Mouse (Mus musculus): ENCODE measurements around the gene Acer3. TPM values are rescaled to one million over a fixed set of nuclear protein-coding genes. Genes with fewer than 3 reads are reported as not detected.

The Acer3 gene
- polyA plus RNA-seq, 1 experiment from 2014 or later, result 23.2 TPM

GRCm38 (mm10) chr7:98174883-98175755 lies 145.9 kb downstream of the Acer3 start:
- H3K27ac ChIP-seq (ENCODE audit: low read length), result peak overlapping the region; percentile 92
- no peaks in the 10 kb centered on the region for H3K36me3 ChIP-seq (ENCODE audit: control insufficient read depth, insufficient read depth)
- H3K9me3 ChIP-seq (replicated peaks; ENCODE audit: control insufficient read depth, low read length), result no peaks in the 10 kb centered on the region
- H3K27me3 ChIP-seq (ENCODE audit: control insufficient read depth, insufficient read depth, low read depth, low read length), result no peaks in the 10 kb centered on the region
- peaks cover 84% of the 10 kb centered on the region for H3K4me1 ChIP-seq (ENCODE audit: control insufficient read depth, low read depth, low read length)
- WGBS (ENCODE audit: insufficient replicate concordance), result 43% methylated on average over 4 of the region's 4 CpGs
- ATAC-seq (ENCODE audit: low read depth), result peak; percentile 69
- peak overlapping the region; percentile 89 for H3K9ac ChIP-seq (ENCODE audit: low read depth, low read length)
- H3K4me3 ChIP-seq (ENCODE audit: low read depth, low read length), result peak overlapping the region; percentile 57
- peak overlapping the region; percentile 92 for H3K4me2 ChIP-seq (ENCODE audit: low read depth, low read length)

GRCm38 (mm10) chr7:98173408-98173807 lies 147.6 kb downstream of the Acer3 start:
- no peaks in the 10 kb centered on the region for H3K36me3 ChIP-seq (ENCODE audit: control insufficient read depth, insufficient read depth)
- no peak for ATAC-seq (ENCODE audit: low read depth)
- peak overlapping the region; percentile 92 for H3K27ac ChIP-seq (ENCODE audit: low read length)
- H3K4me2 ChIP-seq (ENCODE audit: low read depth, low read length), result peak overlapping the region; percentile 32; the same call in 1 of the 2 replicates
- peak overlapping the region; percentile 4; the same call in 1 of the 2 replicates for H3K4me3 ChIP-seq (ENCODE audit: low read depth, low read length)
- peak overlapping the region; percentile 53 for H3K9ac ChIP-seq (ENCODE audit: low read depth, low read length)
- H3K27me3 ChIP-seq (ENCODE audit: control insufficient read depth, insufficient read depth, low read depth, low read length), result no peaks in the 10 kb centered on the region
- H3K4me1 ChIP-seq (ENCODE audit: control insufficient read depth, low read depth, low read length), result peaks cover 82% of the 10 kb centered on the region
- WGBS (ENCODE audit: insufficient replicate concordance), result 15% methylated on average over 4 of the region's 4 CpGs
- no peaks in the 10 kb centered on the region for H3K9me3 ChIP-seq (replicated peaks; ENCODE audit: control insufficient read depth, low read length)

GRCm38 (mm10) chr7:98172661-98173060 lies 148.3 kb downstream of the Acer3 start:
- H3K36me3 ChIP-seq (ENCODE audit: control insufficient read depth, insufficient read depth), result no peaks in the 10 kb centered on the region
- peak overlapping the region; percentile 92 for H3K27ac ChIP-seq (ENCODE audit: low read length)
- peak overlapping the region; percentile 4 for H3K9ac ChIP-seq (ENCODE audit: low read depth, low read length)
- 82% methylated on average over 8 of the region's 8 CpGs for WGBS (ENCODE audit: insufficient replicate concordance)
- no peaks in the 10 kb centered on the region for H3K27me3 ChIP-seq (ENCODE audit: control insufficient read depth, insufficient read depth, low read depth, low read length)
- H3K4me2 ChIP-seq (ENCODE audit: low read depth, low read length), result no peak overlapping the region; the same call in 1 of the 2 replicates
- no peaks in the 10 kb centered on the region for H3K9me3 ChIP-seq (replicated peaks; ENCODE audit: control insufficient read depth, low read length)
- peaks cover 80% of the 10 kb centered on the region for H3K4me1 ChIP-seq (ENCODE audit: control insufficient read depth, low read depth, low read length)
- no peak for ATAC-seq (ENCODE audit: low read depth)
- H3K4me3 ChIP-seq (ENCODE audit: low read depth, low read length), result no peak overlapping the region

DNA sequence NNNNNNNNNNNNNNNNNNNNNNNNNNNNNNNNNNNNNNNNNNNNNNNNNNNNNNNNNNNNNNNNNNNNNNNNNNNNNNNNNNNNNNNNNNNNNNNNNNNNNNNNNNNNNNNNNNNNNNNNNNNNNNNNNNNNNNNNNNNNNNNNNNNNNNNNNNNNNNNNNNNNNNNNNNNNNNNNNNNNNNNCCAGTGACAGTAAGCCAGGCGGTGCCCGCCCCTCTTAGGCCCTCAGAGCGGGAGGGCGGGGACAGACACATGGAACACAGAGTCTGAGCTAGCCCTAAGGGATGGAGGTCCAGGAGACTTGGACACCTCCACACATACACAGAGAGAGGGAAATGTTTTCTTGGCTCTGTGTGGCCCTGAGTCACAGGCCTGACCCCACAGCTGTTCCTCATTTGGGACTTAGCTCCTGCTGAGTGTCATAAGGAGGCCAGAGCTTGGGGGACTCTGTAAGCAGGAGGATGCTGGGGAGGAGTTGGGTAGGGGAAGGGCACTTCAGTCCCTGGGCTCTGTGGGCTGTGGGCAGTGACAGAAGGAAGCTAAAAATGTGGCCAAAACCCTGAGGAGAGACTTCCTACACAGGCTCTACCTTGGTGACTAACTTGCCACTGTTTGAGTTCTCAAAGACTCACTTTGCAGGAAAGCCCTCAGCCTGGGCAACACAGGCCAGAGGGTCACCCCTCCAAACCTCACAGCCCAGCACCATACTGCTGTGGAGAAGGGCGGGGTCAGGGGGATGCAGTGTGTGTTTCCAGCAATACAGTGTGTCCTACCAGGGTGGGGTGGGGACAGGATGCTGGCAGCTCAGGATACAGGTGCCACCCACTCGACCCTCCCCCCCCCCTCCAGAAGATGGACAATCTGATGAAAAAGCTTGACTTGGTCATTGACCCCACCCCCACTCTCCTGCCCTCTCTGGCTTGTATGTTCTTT lies 149.6 kb downstream of the Acer3 start:
- WGBS (ENCODE audit: insufficient replicate concordance), result 22% methylated on average over 6 of the region's 6 CpGs
- H3K4me2 ChIP-seq (ENCODE audit: low read depth, low read length), result peak overlapping the region; percentile 62

DNA sequence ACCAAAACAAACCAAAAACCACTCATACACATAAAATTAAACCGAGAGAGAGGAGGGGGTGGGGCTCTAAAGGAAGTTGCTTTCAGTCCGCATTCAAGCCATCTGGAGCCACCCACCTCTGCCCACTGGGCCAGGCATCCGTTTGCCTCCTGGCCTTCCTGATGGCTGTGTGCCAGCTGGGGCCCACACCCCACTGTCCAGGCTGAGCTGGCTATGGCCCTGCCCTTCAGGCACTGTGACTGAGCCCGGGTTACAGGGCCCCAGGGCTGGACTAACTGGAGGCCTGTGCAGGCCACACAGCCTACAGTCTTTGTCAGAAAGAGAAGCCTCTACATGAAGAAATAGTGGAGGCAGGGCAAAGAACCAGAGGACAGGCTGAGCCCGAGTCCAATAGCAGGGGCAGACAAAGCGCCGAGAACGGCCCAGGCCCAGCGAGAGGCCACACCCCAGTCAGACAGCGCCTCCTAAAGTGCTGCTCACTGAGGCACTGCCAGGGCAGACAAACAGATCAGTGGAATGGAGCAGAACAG lies 155.9 kb downstream of the Acer3 start:
- Histone ChIP-seq H3K9ac (ENCODE audit: low read depth, low read length) (peak overlapping the region; percentile 61), H3K4me3 (ENCODE audit: low read depth, low read length) (peak overlapping the region; percentile 24), H3K27me3 (ENCODE audit: control insufficient read depth, insufficient read depth, low read depth, low read length) (no peaks in the 10 kb centered on the region), H3K4me1 (ENCODE audit: control insufficient read depth, low read depth, low read length) (peaks cover 57% of the 10 kb centered on the region), H3K9me3 (replicated peaks; ENCODE audit: control insufficient read depth, low read length) (no peaks in the 10 kb centered on the region), H3K27ac (ENCODE audit: low read length) (peak overlapping the region; percentile 68), H3K36me3 (ENCODE audit: control insufficient read depth, insufficient read depth) (peaks cover 5% of the 10 kb centered on the region; the same call in 1 of the 2 replicates), H3K4me2 (ENCODE audit: low read depth, low read length) (peak overlapping the region; percentile 58)
- 18% methylated on average over 10 of the region's 10 CpGs for WGBS (ENCODE audit: insufficient replicate concordance)
- peak; percentile 65 for ATAC-seq (ENCODE audit: low read depth)

More for the DNA sequence above, 149.6 kb downstream of the Acer3 start:
- Histone ChIP-seq H3K36me3 (ENCODE audit: control insufficient read depth, insufficient read depth) (no peaks in the 10 kb centered on the region), H3K4me3 (ENCODE audit: low read depth, low read length) (peak overlapping the region; percentile 20), H3K4me1 (ENCODE audit: control insufficient read depth, low read depth, low read length) (peaks cover 68% of the 10 kb centered on the region), H3K9me3 (replicated peaks; ENCODE audit: control insufficient read depth, low read length) (no peaks in the 10 kb centered on the region), H3K9ac (ENCODE audit: low read depth, low read length) (peak overlapping the region; percentile 60), H3K27ac (ENCODE audit: low read length) (peak overlapping the region; percentile 92), H3K27me3 (ENCODE audit: control insufficient read depth, insufficient read depth, low read depth, low read length) (no peaks in the 10 kb centered on the region)
- peak; percentile 86 for ATAC-seq (ENCODE audit: low read depth)

DNA sequence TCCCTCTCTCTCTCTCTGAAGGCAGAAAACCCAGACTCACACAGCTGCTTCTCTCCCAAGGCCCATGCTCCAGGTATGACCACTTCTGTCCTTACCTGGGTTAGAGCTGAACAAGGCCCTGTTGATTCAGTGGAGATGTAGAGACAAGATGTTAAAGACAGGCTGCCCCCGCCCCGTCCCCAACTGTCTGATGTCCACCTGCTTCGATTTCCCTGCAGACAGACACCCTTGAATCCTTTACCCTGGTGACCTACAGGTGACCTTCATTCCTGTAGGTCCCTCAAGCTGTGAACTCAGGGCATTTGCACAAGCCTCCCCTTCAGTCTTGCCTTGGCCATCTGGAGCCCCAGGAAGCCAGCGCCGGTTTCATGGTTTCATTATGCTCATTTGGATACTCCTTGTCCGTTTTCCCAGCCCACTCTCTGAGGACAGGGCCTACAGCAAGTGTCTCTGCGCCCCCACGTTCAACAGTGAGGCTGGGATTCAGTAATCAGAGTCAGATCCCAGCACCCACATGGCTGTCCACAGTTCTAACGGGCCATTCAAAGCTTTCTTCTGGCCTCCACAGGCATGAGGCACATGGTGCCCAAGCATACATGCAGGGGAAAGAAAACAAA lies 156.5 kb downstream of the Acer3 start:
- no peak for ATAC-seq (ENCODE audit: low read depth)
- Histone ChIP-seq H3K4me3 (ENCODE audit: low read depth, low read length) (no peak overlapping the region), H3K27ac (ENCODE audit: low read length) (peak overlapping the region; percentile 42), H3K9me3 (replicated peaks; ENCODE audit: control insufficient read depth, low read length) (no peaks in the 10 kb centered on the region), H3K4me2 (ENCODE audit: low read depth, low read length) (peak overlapping the region; percentile 58), H3K36me3 (ENCODE audit: control insufficient read depth, insufficient read depth) (peaks cover 5% of the 10 kb centered on the region; the same call in 1 of the 2 replicates), H3K4me1 (ENCODE audit: control insufficient read depth, low read depth, low read length) (peaks cover 54% of the 10 kb centered on the region), H3K27me3 (ENCODE audit: control insufficient read depth, insufficient read depth, low read depth, low read length) (no peaks in the 10 kb centered on the region), H3K9ac (ENCODE audit: low read depth, low read length) (no peak overlapping the region; the same call in 1 of the 2 replicates)
- 66% methylated on average over 9 of the region's 9 CpGs for WGBS (ENCODE audit: insufficient replicate concordance)

GRCm38 (mm10) chr7:98163700-98164099 lies 157.3 kb downstream of the Acer3 start:
- Histone ChIP-seq H3K4me1 (ENCODE audit: control insufficient read depth, low read depth, low read length) (peaks cover 59% of the 10 kb centered on the region), H3K9ac (ENCODE audit: low read depth, low read length) (no peak overlapping the region)
- 45% methylated on average over 2 of the region's 3 CpGs for WGBS (ENCODE audit: insufficient replicate concordance)

GRCm38 (mm10) chr7:98162239-98162638 lies 158.8 kb downstream of the Acer3 start:
- Histone ChIP-seq H3K9me3 (replicated peaks; ENCODE audit: control insufficient read depth, low read length) (no peaks in the 10 kb centered on the region), H3K9ac (ENCODE audit: low read depth, low read length) (no peak overlapping the region), H3K27me3 (ENCODE audit: control insufficient read depth, insufficient read depth, low read depth, low read length) (no peaks in the 10 kb centered on the region), H3K4me3 (ENCODE audit: low read depth, low read length) (no peak overlapping the region), H3K36me3 (ENCODE audit: control insufficient read depth, insufficient read depth) (peaks cover 5% of the 10 kb centered on the region; the same call in 1 of the 2 replicates), H3K4me2 (ENCODE audit: low read depth, low read length) (no peak overlapping the region), H3K27ac (ENCODE audit: low read length) (no peak overlapping the region), H3K4me1 (ENCODE audit: control insufficient read depth, low read depth, low read length) (peaks cover 74% of the 10 kb centered on the region)
- WGBS (ENCODE audit: insufficient replicate concordance), result 64% methylated on average over 6 of the region's 6 CpGs
- ATAC-seq (ENCODE audit: low read depth), result no peak

More at GRCm38 (mm10) chr7:98163700-98164099, 157.3 kb downstream of the Acer3 start:
- no peak overlapping the region for H3K4me2 ChIP-seq (ENCODE audit: low read depth, low read length)
- no peaks in the 10 kb centered on the region for H3K27me3 ChIP-seq (ENCODE audit: control insufficient read depth, insufficient read depth, low read depth, low read length)
- no peaks in the 10 kb centered on the region for H3K9me3 ChIP-seq (replicated peaks; ENCODE audit: control insufficient read depth, low read length)
- no peak for ATAC-seq (ENCODE audit: low read depth)
- H3K27ac ChIP-seq (ENCODE audit: low read length), result no peak overlapping the region
- H3K36me3 ChIP-seq (ENCODE audit: control insufficient read depth, insufficient read depth), result peaks cover 5% of the 10 kb centered on the region; the same call in 1 of the 2 replicates
- no peak overlapping the region for H3K4me3 ChIP-seq (ENCODE audit: low read depth, low read length)

Data from liver, embryonic 16.5 days (tissue).